Mouse (Mus musculus) heart, embryonic 10.5 days (tissue): ENCODE data around the gene Prom2. TPM values are rescaled to one million over a fixed set of nuclear protein-coding genes. Genes with fewer than 3 reads are reported as not detected.

Experiments used
- DNase-seq: peaks from one replicate; pipeline ENCODE4 v3.0.0-alpha.2; 2017; ENCODE audit warnings: low spot score
- H3K27ac ChIP-seq: fragments of 300-500 bp; sonication (generic); 2 replicates; pipeline ENCODE4 v1.5.1; 2016; ENCODE audit warnings: mild to moderate bottlenecking
- H3K27me3 ChIP-seq: fragments of 300-500 bp; sonication (generic); 2 replicates; pipeline ENCODE4 v1.6.1; 2016; ENCODE audit warnings: mild to moderate bottlenecking; ENCODE audit not compliant: poor library complexity, insufficient read depth, severe bottlenecking
- H3K36me3 ChIP-seq: fragments of 300-500 bp; sonication (generic); 2 replicates; pipeline ENCODE4 v1.6.1; 2016; ENCODE audit warnings: mild to moderate bottlenecking, moderate library complexity
- H3K4me1 ChIP-seq: fragments of 300-500 bp; sonication (generic); 2 replicates; pipeline ENCODE4 v1.6.1; 2016; ENCODE audit warnings: mild to moderate bottlenecking
- H3K4me3 ChIP-seq: fragments of 300-500 bp; sonication (generic); 2 replicates; pipeline ENCODE4 v1.5.1; 2016; ENCODE audit warnings: mild to moderate bottlenecking, moderate library complexity
- H3K9me3 ChIP-seq: fragments of 300-500 bp; sonication (generic); 2 replicates; pipeline ENCODE4 v1.6.1; 2016; ENCODE audit warnings: mild to moderate bottlenecking, moderate library complexity
- WGBS: fragments of 180-500 bp; shearing (Covaris S2); methylation state at CpG from one replicate; pipeline ENCODE4 v1.1.7; 2016; 5-methylcytosine and 5-hydroxymethylcytosine counted together
- polyA plus RNA-seq: library from polyadenylated mRNA; unstranded; fragments of >200 nt; fragmentation: Nextera tagmentation; extraction: Ambion mirVana; gene quantifications from 2 replicates; pipeline ENCODE4 v1.2.1, GENCODE M21; 2016

The Prom2 gene
- polyA plus RNA-seq, 1 experiment from 2014 or later, result 1.2 TPM

DNA sequence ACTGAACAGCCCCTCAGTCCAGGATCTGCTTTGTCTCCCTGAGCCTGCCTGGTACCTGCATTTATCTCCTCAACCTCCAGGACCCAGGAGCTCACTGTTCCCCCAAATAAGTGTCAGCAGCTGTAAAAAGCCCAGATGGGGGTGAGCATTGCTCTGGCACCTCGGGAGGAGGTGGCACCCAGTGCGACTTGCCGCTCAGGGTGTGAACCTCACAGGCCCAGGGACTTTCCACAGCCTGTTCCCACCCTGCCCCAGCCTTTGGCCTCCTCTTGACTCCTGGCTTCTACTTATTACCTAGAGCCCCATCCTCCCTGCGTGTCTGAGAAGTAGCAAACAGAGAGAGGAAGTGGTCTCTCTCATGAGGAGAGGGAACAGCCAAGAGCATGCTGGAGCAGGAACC is 36.1 kb downstream of the Prom2 start:
- Histone ChIP-seq H3K4me1 (no peaks in the 10 kb centered on the region), H3K27ac (no peak overlapping the region), H3K9me3 (no peaks in the 10 kb centered on the region), H3K4me3 (no peak overlapping the region), H3K27me3 (peaks cover 55% of the 10 kb centered on the region), H3K36me3 (no peaks in the 10 kb centered on the region)
- DNase-seq, result no peak
- WGBS, result 36% methylated on average over 4 of the region's 4 CpGs

DNA sequence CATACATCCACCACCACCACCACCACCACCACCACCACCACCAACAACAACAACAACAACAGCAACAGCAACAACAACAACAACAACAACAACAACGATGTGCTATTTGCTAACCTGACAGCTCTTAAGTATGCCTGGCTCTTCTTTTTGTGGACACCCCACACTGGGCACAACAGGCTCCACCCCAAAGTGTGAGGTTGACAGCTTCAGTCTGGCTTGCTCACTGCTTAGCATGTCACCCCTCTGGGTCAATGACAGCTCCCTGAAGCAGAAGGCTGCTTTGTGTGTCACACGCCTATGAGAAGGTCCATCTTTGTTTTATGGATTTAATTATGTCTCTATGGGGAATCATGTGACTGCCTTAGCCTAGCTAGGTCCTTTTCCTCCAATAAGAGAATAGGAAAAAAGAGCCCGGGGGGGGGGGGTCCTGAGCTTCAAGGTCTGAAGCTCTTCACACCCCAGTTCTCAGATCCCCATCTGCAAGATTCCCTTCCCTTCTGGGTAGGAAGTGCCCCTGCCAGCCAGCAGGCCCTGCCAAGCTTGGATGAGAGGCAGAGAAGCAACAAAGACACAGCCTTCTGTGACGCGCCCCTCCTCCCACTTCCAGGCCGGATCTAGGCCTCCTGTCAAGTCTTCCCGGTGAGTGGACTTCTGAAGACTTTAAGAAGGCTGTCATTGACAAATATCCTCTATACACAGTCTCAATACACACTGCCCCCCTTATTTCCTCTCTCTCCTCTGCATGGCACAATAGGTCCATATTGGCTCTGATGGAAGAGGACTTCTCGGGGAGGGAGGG is 37.3 kb downstream of the Prom2 start:
- Histone ChIP-seq H3K4me3 (no peak overlapping the region), H3K36me3 (no peaks in the 10 kb centered on the region), H3K27ac (no peak overlapping the region), H3K4me1 (no peaks in the 10 kb centered on the region), H3K9me3 (no peaks in the 10 kb centered on the region), H3K27me3 (peaks cover 60% of the 10 kb centered on the region)
- WGBS, result 52% methylated on average over 8 of the region's 8 CpGs
- no peak for DNase-seq

- Histone ChIP-seq H3K9me3 (no peaks in the 10 kb centered on the region), H3K4me1 (no peaks in the 10 kb centered on the region), H3K4me3 (no peak overlapping the region), H3K36me3 (no peaks in the 10 kb centered on the region), H3K27ac (no peak overlapping the region), H3K27me3 (peaks cover 53% of the 10 kb centered on the region)
- DNase-seq, result peak; percentile 81
- WGBS, result 50% methylated on average over 7 of the region's 7 CpGs
Measured at GRCm38 (mm10) chr2:127501061-127501460, 40.2 kb downstream of the Prom2 start.

GRCm38 (mm10) chr2:127498750-127499149 is 42.5 kb downstream of the Prom2 start:
- H3K27me3 ChIP-seq, result peaks cover 30% of the 10 kb centered on the region
- 68% methylated on average over 8 of the region's 8 CpGs for WGBS
- H3K27ac ChIP-seq, result no peak overlapping the region
- DNase-seq, result no peak
- no peak overlapping the region for H3K4me3 ChIP-seq
- no peaks in the 10 kb centered on the region for H3K9me3 ChIP-seq
- H3K4me1 ChIP-seq, result no peaks in the 10 kb centered on the region
- H3K36me3 ChIP-seq, result no peaks in the 10 kb centered on the region

DNA sequence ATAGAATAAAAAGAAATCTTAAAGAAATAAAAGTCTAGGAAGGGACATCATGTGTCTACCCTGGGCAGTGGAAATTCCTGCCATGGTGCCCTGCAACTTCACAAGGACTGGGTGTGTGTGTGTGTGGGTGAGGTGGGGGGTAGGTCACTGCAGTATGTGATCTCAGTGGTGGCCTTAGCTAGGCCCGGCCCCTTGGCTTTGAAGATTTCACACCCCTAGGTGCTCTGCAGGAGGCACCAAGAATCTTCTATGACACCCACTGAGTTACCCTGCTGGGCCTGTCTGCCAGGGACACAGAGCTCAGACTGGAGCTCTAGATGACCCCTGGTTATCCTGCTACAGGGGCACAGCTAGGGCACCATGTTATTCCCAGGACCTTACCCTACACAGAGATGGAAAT is 44.9 kb downstream of the Prom2 start:
- DNase-seq, result no peak
- Histone ChIP-seq H3K9me3 (no peaks in the 10 kb centered on the region), H3K4me1 (no peaks in the 10 kb centered on the region), H3K27ac (no peak overlapping the region), H3K4me3 (no peak overlapping the region), H3K36me3 (no peaks in the 10 kb centered on the region), H3K27me3 (peaks cover 16% of the 10 kb centered on the region; the same call in 1 of the 2 replicates)
- WGBS, result 58% methylated on average over 1 of the region's 1 CpGs

DNA sequence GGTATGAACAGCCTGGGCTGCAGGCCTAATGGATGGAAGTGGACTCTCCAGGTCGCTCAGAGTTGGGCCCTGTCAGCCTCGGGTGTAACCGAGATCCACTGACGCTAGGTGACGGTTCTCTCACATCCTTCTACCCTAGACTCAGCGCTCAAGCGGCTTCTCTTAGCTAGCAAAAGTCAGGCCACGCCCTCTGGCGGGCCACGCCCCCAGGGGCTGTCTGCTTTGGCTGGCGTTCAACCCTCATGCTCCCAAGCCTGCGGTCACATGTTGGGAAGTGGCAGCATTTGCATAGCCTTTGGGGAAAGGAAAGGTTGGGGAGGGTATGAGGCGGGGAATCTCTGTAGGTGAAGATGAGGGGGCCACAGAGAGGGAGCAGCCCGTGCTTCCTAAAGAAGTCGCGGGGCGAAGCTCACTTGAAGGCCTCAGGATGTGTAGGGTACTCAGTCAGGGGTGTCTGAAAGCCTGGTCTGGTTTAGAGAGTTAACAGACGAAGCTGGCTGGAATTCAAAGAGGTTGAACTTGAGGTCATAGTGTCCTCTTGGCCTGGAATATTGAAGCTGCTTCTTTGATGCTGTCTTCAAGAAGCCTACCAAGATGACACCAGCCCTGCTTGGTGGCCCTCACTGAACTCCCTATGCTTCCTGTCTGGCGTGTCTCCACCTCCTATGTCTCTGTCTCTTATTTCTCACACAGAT is 56.6 kb downstream of the Prom2 start:
- no peaks in the 10 kb centered on the region for H3K9me3 ChIP-seq
- peak overlapping the region; percentile 44 for H3K4me3 ChIP-seq
- DNase-seq, result peak; percentile 89
- peaks cover 34% of the 10 kb centered on the region for H3K4me1 ChIP-seq
- H3K36me3 ChIP-seq, result no peaks in the 10 kb centered on the region
- WGBS, result 6% methylated on average over 19 of the region's 19 CpGs
- H3K27ac ChIP-seq, result 0 out of 2 replicates have a peak overlapping the region, but pooled peaks have one; percentile 25
- peaks cover 77% of the 10 kb centered on the region for H3K27me3 ChIP-seq

DNA sequence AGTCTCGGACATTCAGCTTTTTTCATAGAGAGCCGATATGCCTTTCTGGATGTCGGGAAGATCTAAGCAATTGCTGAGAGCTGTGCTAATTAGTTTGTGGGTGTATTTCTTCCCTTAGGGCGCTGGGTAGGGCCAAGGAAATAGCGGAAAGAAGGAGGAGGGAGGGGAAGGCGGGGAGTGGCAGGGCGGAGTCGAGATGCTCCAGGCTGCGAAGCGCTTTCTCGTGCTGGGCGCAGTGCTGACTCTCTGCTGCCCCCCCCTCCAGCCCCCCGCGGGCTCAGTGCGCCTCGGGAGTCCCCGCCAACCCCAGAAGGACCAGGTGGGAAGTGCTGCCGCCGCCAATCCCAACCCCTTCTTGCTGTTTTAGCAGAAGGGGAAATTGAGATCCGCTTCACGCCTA is 58.3 kb downstream of the Prom2 start:
- Histone ChIP-seq H3K4me1 (peaks cover 34% of the 10 kb centered on the region), H3K4me3 (peak overlapping the region; percentile 74), H3K27ac (no peak overlapping the region), H3K27me3 (peaks cover 88% of the 10 kb centered on the region), H3K36me3 (no peaks in the 10 kb centered on the region), H3K9me3 (no peaks in the 10 kb centered on the region)
- no peak for DNase-seq
- under 1% methylated on average over 21 of the region's 21 CpGs for WGBS

- Histone ChIP-seq H3K4me3 (peak overlapping the region; percentile 74), H3K36me3 (no peaks in the 10 kb centered on the region), H3K27me3 (peaks cover 88% of the 10 kb centered on the region), H3K27ac (peak overlapping the region; percentile 60; the same call in 1 of the 2 replicates), H3K9me3 (no peaks in the 10 kb centered on the region), H3K4me1 (peaks cover 34% of the 10 kb centered on the region)
- DNase-seq, result peak; percentile 84
- WGBS, result under 1% methylated on average over 21 of the region's 21 CpGs
Measured at GRCm38 (mm10) chr2:127482533-127482911, 58.7 kb downstream of the Prom2 start.

- WGBS, result under 1% methylated on average over 59 of the region's 59 CpGs
Measured at GRCm38 (mm10) chr2:127481841-127482532, 59.3 kb downstream of the Prom2 start.

GRCm38 (mm10) chr2:127479763-127480162 is 61.5 kb downstream of the Prom2 start:
- DNase-seq, result no peak
- Histone ChIP-seq H3K27ac (no peak overlapping the region), H3K9me3 (no peaks in the 10 kb centered on the region), H3K36me3 (no peaks in the 10 kb centered on the region), H3K27me3 (peaks cover 63% of the 10 kb centered on the region), H3K4me3 (no peak overlapping the region), H3K4me1 (peaks cover 30% of the 10 kb centered on the region)
- WGBS, result 68% methylated on average over 10 of the region's 10 CpGs

More at GRCm38 (mm10) chr2:127481841-127482532, 59.3 kb downstream of the Prom2 start:
- H3K9me3 ChIP-seq, result no peaks in the 10 kb centered on the region
- no peak for DNase-seq
- H3K27ac ChIP-seq, result peak overlapping the region; percentile 60; the same call in 1 of the 2 replicates
- H3K27me3 ChIP-seq, result peaks cover 85% of the 10 kb centered on the region
- H3K4me3 ChIP-seq, result peak overlapping the region; percentile 74
- no peaks in the 10 kb centered on the region for H3K36me3 ChIP-seq
- H3K4me1 ChIP-seq, result peaks cover 34% of the 10 kb centered on the region

DNA sequence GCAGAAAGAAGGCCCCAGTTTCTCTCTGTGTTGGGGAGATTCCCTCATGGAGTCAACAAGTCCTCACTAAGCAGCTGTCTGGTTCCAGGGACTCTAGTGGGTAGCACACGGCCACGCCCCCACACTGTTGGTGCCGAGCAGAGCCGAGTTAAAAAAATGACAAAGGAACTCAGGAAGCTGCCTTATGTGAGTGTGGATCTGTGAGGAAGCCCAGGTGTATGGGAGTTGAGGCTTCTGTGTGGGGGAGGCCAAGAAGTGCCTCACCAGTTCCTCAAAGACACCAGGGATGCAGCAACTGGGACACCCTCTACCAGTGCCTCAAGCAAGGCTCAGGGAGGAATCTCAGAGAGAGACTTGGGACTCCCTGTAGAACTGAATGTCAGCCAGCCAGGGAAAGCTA is 62.1 kb downstream of the Prom2 start:
- 79% methylated on average over 4 of the region's 4 CpGs for WGBS
- DNase-seq, result no peak
- Histone ChIP-seq H3K4me3 (no peak overlapping the region), H3K9me3 (no peaks in the 10 kb centered on the region), H3K4me1 (peaks cover 25% of the 10 kb centered on the region), H3K27ac (no peak overlapping the region), H3K27me3 (peaks cover 57% of the 10 kb centered on the region), H3K36me3 (no peaks in the 10 kb centered on the region)
